ENCODE assay signal across 13 mouse cellular contexts in the genomic region with DNA sequence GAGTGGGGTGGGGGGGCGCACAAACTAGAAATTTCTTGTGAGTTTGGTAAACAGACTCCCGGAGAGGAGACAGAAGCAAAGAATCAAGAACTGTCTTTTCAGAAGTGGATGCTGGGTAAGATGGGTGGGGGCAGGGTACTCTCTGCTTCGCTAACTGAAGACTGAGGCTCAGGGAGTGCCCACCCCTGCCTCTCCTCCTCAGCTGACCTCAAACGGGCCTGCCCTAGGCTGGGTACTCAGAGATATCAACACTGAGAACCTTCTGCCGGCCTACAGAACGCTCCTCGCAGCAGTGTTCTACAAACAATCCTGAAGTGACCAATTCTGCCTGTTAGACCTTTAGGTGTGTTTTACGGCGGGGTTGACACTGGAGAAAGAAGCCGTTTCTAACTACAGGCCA. TPM values are rescaled to one million over a fixed set of nuclear protein-coding genes. Genes with fewer than 3 reads are reported as not detected.
DNase-seq lines count a peak whose midpoint lies in the region; ATAC-seq lines count a peak whose summit lies in the region.
"Had no signal": no experiment of that assay in that cellular context is flagged by ENCODE, and none has a peak within 500 bp of the region (broad histone marks: within the 10 kb centered on the region; RNA-seq: fewer than 3 reads in every experiment).

No protein-coding gene starts in this region.

- no peaks in the 10 kb centered on the region for H3K9me3 ChIP-seq in neural tube, embryonic 12.5 days
- H3K9me3 ChIP-seq in forebrain, embryonic 16.5 days (ENCODE audit: control insufficient read depth, low read length) = no peaks in the 10 kb centered on the region
- H3K9me3 ChIP-seq: heart, embryonic 13.5 days; liver, embryonic 15.5 days had no signal

- DNase-seq in neural tube, embryonic 10.5 days (ENCODE audit: extremely low spot score, low spot score) = no peak
- DNase-seq in embryo, embryonic 9.5 days (ENCODE audit: extremely low spot score) = no peak
- no peak for DNase-seq in c-Kit-positive CD71-positive TER-119-positive erythroid progenitor cells, embryonic 14.5 days (ENCODE audit: low spot score)
- no peak for DNase-seq in adipocyte (ENCODE audit: low spot score)
- DNase-seq: gastrocnemius, postnatal 14 days; right cerebral cortex, adult 18-20 months had no signal

- H3K9ac ChIP-seq in neural tube, embryonic 12.5 days = no peak overlapping the region
- 0 out of 2 replicates have a peak overlapping the region, but pooled peaks have one; percentile 24 for H3K9ac ChIP-seq in forebrain, embryonic 16.5 days (replicated peaks; ENCODE audit: low read depth, low read length)
- H3K9ac ChIP-seq: heart, embryonic 13.5 days; liver, embryonic 15.5 days had no signal

- H3K36me3 ChIP-seq in neural tube, embryonic 12.5 days = no peaks in the 10 kb centered on the region
- no peaks in the 10 kb centered on the region for H3K36me3 ChIP-seq in forebrain, embryonic 16.5 days (ENCODE audit: control insufficient read depth, insufficient read depth)
- H3K36me3 ChIP-seq: heart, embryonic 13.5 days; liver, embryonic 15.5 days had no signal

- H3K4me2 ChIP-seq in neural tube, embryonic 12.5 days (replicated peaks) = peak overlapping the region; percentile 36
- H3K4me2 ChIP-seq in forebrain, embryonic 16.5 days (ENCODE audit: low read length) = peak overlapping the region; percentile 53
- H3K4me2 ChIP-seq: heart, embryonic 13.5 days; liver, embryonic 15.5 days had no signal

- no peak for ATAC-seq in neural tube, embryonic 12.5 days (ENCODE audit: low FRiP score, low read depth)
- no peak for ATAC-seq in forebrain, embryonic 16.5 days
- ATAC-seq in megakaryocyte progenitor cell, adult 5-6 weeks (replicated peaks; ENCODE audit: poor library complexity) = peak; percentile 82
- ATAC-seq: activated CD4-positive, CD25-positive, alpha-beta regulatory T cell, adult 4 months had no signal

- H3K27me3 ChIP-seq in neural tube, embryonic 12.5 days (replicated peaks) = peaks cover 78% of the 10 kb centered on the region
- H3K27me3 ChIP-seq in forebrain, embryonic 16.5 days (replicated peaks; ENCODE audit: control insufficient read depth, insufficient read depth, low read length) = peaks cover 27% of the 10 kb centered on the region

- no peak overlapping the region for H3K4me3 ChIP-seq in neural tube, embryonic 12.5 days
- H3K4me3 ChIP-seq in forebrain, embryonic 16.5 days (replicated peaks; ENCODE audit: low read length) = peak overlapping the region; percentile 32
- H3K4me3 ChIP-seq: heart, embryonic 13.5 days; liver, embryonic 15.5 days had no signal

- H3K27ac ChIP-seq in neural tube, embryonic 12.5 days = no peak overlapping the region
- no peak overlapping the region for H3K27ac ChIP-seq in forebrain, embryonic 16.5 days (ENCODE audit: low read length)
- H3K27ac ChIP-seq: heart, embryonic 13.5 days; liver, embryonic 15.5 days had no signal

- WGBS in neural tube, embryonic 12.5 days = 65% methylated on average over 10 of the region's 10 CpGs
- WGBS in forebrain, embryonic 16.5 days = 39% methylated on average over 10 of the region's 10 CpGs

- H3K4me1 ChIP-seq in neural tube, embryonic 12.5 days = no peaks in the 10 kb centered on the region; the same call in 1 of the 2 replicates
- H3K4me1 ChIP-seq in forebrain, embryonic 16.5 days (replicated peaks; ENCODE audit: control insufficient read depth, insufficient read depth, low read length) = peaks cover 14% of the 10 kb centered on the region
- H3K4me1 ChIP-seq: heart, embryonic 13.5 days; liver, embryonic 15.5 days had no signal

RNA-seq across cellular contexts. Expression of a gene that starts 50.6 kb away (rescaled TPM):
- 3.1 and 5.1 TPM in 2 replicates for polyA plus RNA-seq in neural tube, embryonic 12.5 days (2016; fragmentation: Nextera tagmentation; extraction: Ambion mirVana)
- 32.3 and 39.7 TPM in 2 replicates for polyA plus RNA-seq in forebrain, embryonic 16.5 days (2015; fragmentation: Nextera tagmentation; extraction: Ambion mirVana)
- not detected in 2 replicates for total RNA-seq in megakaryocyte progenitor cell, adult 5-6 weeks (2015)
- not detected in 2 replicates for total RNA-seq in megakaryocyte progenitor cell, adult 5-6 weeks (2017)
- total RNA-seq: gastrocnemius, postnatal 14 days had no signal
- polyA plus RNA-seq: activated CD4-positive, CD25-positive, alpha-beta regulatory T cell, adult 4 months; heart, embryonic 13.5 days; kidney, embryonic 14.5 days had no signal

RNA-seq across cellular contexts. Expression of a gene that starts 52.4 kb away (rescaled TPM):
- polyA plus RNA-seq in neural tube, embryonic 12.5 days (2016; fragmentation: Nextera tagmentation; extraction: Ambion mirVana) = 30.7 and 35.4 TPM in 2 replicates
- polyA plus RNA-seq in forebrain, embryonic 16.5 days (2015; fragmentation: Nextera tagmentation; extraction: Ambion mirVana) = 44.2 and 50.3 TPM in 2 replicates
- 146 and 154 TPM in 2 replicates for total RNA-seq in megakaryocyte progenitor cell, adult 5-6 weeks (2015)
- total RNA-seq in megakaryocyte progenitor cell, adult 5-6 weeks (2017) = 113 and 122 TPM in 2 replicates
